Mouse (Mus musculus) midbrain, embryonic 10.5 days (tissue): ENCODE measurements around the gene Mapk1ip1. TPM values are rescaled to one million over a fixed set of nuclear protein-coding genes. Genes with fewer than 3 reads are reported as not detected.

Experiments
- DNase-seq: peaks from one replicate; pipeline ENCODE4 v3.0.0-alpha.2; 2017; ENCODE audit warnings: low spot score
- H3K27ac ChIP-seq: fragments of 300-500 bp; sonication (generic); replicated peaks from 2 replicates; pipeline ENCODE4 v1.5.1; 2016; ENCODE audit warnings: mild to moderate bottlenecking
- H3K27me3 ChIP-seq: fragments of 300-500 bp; sonication (generic); 2 replicates; pipeline ENCODE4 v1.6.1; 2016; ENCODE audit warnings: low read depth, mild to moderate bottlenecking; ENCODE audit not compliant: poor library complexity, severe bottlenecking
- H3K36me3 ChIP-seq: fragments of 300-500 bp; sonication (generic); 2 replicates; pipeline ENCODE4 v1.6.1; 2016; ENCODE audit warnings: mild to moderate bottlenecking, moderate library complexity
- H3K4me1 ChIP-seq: fragments of 300-500 bp; sonication (generic); 2 replicates; pipeline ENCODE4 v1.6.1; 2016
- H3K4me3 ChIP-seq: fragments of 300-500 bp; sonication (generic); 2 replicates; pipeline ENCODE4 v1.5.1; 2016; ENCODE audit warnings: mild to moderate bottlenecking, moderate library complexity
- H3K9me3 ChIP-seq: fragments of 300-500 bp; sonication (generic); replicated peaks from 2 replicates; pipeline ENCODE4 v1.6.1; 2016; ENCODE audit warnings: mild to moderate bottlenecking
- WGBS: fragments of 180-500 bp; shearing (Covaris S2); methylation state at CpG from one replicate; pipeline ENCODE4 v1.1.7; 2016; 5-methylcytosine and 5-hydroxymethylcytosine counted together
- polyA plus RNA-seq: library from polyadenylated mRNA; unstranded; fragments of >200 nt; fragmentation: Nextera tagmentation; extraction: Ambion mirVana; gene quantifications from 2 replicates; pipeline ENCODE4 v1.2.1, GENCODE M21; 2016

Gene Mapk1ip1
- polyA plus RNA-seq, 1 experiment from 2014 or later = 11.5 TPM

DNA sequence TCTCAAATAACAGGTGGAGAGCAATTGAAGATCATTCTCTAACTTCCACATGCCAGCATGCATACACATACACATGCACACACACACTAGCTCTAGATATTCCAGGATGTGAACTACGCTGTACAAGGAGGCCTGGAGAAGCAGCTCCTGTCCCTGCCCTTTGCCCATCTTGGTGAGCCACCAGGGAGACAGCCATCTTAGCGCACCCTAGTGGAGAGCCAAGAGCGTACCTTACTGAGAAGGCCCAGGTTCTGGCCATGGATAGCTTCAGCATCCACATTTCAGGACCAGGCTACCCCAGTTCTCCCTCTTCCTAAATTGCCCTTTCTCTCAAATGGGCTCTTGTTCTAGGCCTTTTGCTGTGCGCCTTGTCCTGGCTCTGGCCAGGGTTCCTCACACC is 27.8 kb downstream of the Mapk1ip1 start:
- H3K4me3 ChIP-seq = no peak overlapping the region
- H3K4me1 ChIP-seq = 0 out of 2 replicates have a peak, but pooled peaks cover 1% of the 10 kb centered on the region
- no peaks in the 10 kb centered on the region for H3K9me3 ChIP-seq
- H3K27ac ChIP-seq = no peak overlapping the region
- no peak for DNase-seq
- H3K27me3 ChIP-seq = no peaks in the 10 kb centered on the region
- WGBS = 54% methylated on average over 4 of the region's 4 CpGs
- no peaks in the 10 kb centered on the region for H3K36me3 ChIP-seq

DNA sequence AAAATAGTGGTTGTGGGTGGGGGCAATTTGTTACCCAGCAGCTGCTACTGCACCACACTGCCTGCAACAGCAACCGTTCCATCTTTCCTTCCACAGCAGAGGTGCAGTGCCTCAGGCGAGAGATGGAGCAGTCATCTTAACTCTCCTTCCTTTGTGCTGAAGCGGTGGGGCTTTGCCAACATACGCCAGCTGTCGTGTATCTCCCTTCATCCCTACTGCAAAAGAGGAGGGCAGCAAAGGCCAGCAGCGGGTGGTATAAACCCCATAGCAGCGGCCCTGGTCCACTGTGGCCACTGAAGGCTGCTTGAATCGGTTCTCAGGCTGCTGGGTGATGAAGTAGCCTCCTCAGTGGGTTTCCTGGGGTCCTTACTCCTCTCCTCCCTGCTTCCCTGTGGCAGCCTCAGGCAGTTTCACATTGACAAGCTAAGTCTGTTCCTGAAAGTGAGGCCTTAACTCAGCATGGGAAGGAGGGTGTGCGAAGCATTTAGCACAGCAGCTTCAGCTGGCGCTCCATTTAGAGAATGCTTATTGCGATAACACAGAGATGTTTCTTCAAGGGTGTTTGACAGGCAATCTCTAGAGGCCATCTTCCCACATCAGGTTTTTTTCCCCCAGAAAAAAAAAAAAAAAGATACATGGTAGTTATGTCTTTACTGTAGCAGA is 32.7 kb downstream of the Mapk1ip1 start:
- no peak overlapping the region for H3K4me3 ChIP-seq
- 72% methylated on average over 11 of the region's 11 CpGs for WGBS
- H3K27ac ChIP-seq = no peak overlapping the region
- no peaks in the 10 kb centered on the region for H3K27me3 ChIP-seq
- H3K9me3 ChIP-seq = no peaks in the 10 kb centered on the region
- no peaks in the 10 kb centered on the region for H3K36me3 ChIP-seq
- 0 out of 2 replicates have a peak, but pooled peaks cover 2% of the 10 kb centered on the region for H3K4me1 ChIP-seq
- DNase-seq = no peak

DNA sequence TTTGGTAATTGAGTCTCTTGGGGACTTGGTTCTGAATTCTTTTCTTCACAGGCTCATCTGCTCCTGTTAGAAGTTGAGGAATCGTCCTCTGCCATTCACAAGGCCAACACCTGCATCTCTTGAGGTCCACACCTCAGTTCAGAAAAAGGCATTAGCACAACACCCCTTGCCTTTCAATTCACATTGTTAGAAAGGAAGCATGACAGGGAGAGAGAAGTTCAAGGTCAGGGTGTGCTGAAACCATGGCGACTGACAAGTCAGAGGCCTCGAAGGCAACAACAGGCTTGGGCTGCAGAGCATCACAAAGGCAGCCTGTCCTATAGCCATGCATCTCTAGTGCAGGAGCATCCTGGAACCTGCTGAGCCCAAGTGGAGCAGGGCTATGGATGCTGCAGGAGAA is 38.9 kb downstream of the Mapk1ip1 start:
- Histone ChIP-seq H3K27me3 (no peaks in the 10 kb centered on the region), H3K4me1 (no peaks in the 10 kb centered on the region), H3K9me3 (peaks cover 14% of the 10 kb centered on the region; the same call in 1 of the 2 replicates), H3K4me3 (no peak overlapping the region), H3K36me3 (no peaks in the 10 kb centered on the region), H3K27ac (no peak overlapping the region)
- WGBS = 89% methylated on average over 3 of the region's 3 CpGs
- DNase-seq = no peak

DNA sequence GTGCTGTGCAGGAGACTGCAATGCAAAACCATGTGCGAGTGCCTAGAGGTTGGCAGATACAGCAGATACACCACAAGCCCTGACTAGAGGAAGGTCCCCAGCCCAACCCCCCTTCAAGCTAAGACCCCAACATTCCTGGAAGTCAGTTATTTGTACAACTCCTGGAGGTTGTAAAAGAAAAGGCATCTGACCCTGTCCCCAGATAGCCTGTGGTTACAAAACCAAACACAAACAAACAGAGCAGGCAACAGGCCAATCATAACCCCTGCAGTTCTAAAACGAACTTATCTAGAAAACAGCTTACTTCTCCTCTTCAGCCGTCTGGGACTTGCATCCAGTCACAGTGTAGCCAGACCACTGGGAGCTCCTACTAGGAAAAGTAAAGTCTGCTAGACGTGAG is 42.7 kb downstream of the Mapk1ip1 start:
- Histone ChIP-seq H3K36me3 (no peaks in the 10 kb centered on the region), H3K4me1 (no peaks in the 10 kb centered on the region), H3K4me3 (no peak overlapping the region), H3K27me3 (no peaks in the 10 kb centered on the region), H3K9me3 (peaks cover 14% of the 10 kb centered on the region; the same call in 1 of the 2 replicates), H3K27ac (no peak overlapping the region)
- 48% methylated on average over 4 of the region's 4 CpGs for WGBS
- no peak for DNase-seq

DNA sequence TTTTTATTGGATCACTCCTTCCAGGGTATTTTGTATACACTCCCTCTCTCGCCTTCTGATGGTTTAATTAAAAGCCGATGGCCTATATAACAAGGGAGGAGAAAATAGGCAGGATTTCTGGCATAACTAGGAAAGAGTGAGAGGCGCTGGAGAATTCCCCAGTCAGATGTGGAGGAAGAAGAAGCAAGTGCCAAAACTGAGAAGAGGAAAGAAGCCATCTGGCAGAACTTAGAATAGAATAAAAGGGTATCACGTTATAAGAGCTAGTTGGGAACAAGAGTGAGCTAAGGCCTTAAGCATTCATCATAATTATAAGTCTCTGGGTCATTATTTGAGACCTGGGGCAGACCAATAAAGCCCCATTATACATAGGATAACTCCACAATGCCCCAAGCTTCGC is 58.0 kb downstream of the Mapk1ip1 start:
- Histone ChIP-seq H3K4me3 (no peak overlapping the region), H3K27ac (no peak overlapping the region), H3K4me1 (no peaks in the 10 kb centered on the region), H3K9me3 (no peaks in the 10 kb centered on the region), H3K36me3 (no peaks in the 10 kb centered on the region), H3K27me3 (no peaks in the 10 kb centered on the region)
- no peak for DNase-seq
- WGBS = 84% methylated on average over 5 of the region's 5 CpGs

Other genes starting within 250 kb of the Mapk1ip1 start
- gene Ppp2r2d, start 194 bp downstream of the Mapk1ip1 start, polyA plus RNA-seq = 47.3 and 50.7 TPM in 2 replicates
- 100 and 133 TPM in 2 replicates for gene Bnip3, start 63.2 kb upstream of the Mapk1ip1 start, polyA plus RNA-seq
- 0.58 and 1.1 TPM in 2 replicates for gene Jakmip3, start 94.5 kb upstream of the Mapk1ip1 start, polyA plus RNA-seq
- gene Dpysl4, start 239.7 kb upstream of the Mapk1ip1 start, polyA plus RNA-seq = 107 and 159 TPM in 2 replicates